Mouse (Mus musculus) cerebellum, adult 9-11 months (tissue): ENCODE results near the gene Ascc2.
"Not testable (repeated sequence)": the region's sequence is repeated elsewhere in the genome, so short reads cannot be mapped to it uniquely, and the experiment has no call there.

ENCODE experiments used
- DNase-seq: peaks from one replicate; pipeline ENCODE4 v3.0.0; 2022

Ascc2 gene

DNA sequence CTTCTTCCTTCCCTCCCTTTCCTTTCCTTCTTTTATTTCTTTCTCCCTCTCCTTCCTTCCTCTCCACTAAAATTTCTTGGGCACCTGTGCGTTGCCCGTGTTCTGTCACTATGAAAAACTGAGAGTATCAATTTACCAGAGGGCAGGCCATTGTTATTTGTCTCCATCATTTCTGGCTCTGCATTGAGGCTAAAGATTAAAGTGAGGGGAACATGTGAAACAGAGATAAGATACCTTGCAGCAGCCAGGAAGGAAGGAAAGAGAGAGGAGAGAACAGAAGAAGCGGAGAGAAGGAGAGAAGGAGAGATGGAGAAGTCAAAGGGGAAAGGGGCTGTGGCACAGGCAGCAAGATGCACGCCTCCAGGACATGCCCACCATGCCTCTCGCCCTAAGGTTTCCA, 3.2 kb upstream of the Ascc2 start:
- no peak for DNase-seq

- no peak for DNase-seq
These were observed 685 bp upstream of the Ascc2 start for GRCm38 (mm10) chr11:4636782-4637342.

DNA sequence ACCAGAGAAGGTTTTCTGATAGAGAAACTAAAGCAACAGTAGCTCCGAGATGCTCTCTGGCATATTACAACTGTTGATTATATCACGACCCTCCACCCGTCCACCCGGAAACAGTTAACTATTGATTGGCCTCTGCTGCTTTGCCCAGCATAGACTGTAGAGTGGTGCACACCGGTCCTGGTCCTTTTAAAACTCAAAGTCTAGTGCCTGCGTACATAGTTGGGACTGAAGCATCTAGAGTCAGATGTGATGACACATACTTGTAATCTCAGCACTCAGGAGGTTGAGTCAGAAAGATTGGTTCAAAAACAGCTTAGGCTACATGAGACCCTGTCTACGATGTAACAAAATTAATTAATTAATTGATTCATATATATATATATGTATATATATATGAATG, 714 bp downstream of the Ascc2 start:
- DNase-seq = no peak

DNA sequence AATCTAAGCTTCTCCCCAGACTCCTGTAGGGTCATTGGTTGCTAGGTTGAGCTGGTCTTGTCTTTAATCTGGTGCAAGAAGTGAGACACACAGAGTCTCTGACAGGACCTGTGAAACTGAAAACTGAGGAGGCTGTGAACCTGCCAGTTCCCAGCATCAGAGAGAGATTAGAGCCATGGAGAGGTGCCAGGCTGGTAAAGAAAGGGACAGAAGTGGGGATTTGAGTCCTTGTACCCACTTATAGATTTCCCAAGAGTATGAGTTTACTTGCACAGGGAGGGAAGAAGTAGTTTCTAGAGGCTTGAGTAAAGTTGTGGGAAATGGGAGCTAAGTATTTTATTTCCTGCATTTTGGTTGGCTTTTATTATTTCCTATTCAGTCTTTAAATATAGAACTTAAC, 3.6 kb downstream of the Ascc2 start:
- no peak for DNase-seq

DNA sequence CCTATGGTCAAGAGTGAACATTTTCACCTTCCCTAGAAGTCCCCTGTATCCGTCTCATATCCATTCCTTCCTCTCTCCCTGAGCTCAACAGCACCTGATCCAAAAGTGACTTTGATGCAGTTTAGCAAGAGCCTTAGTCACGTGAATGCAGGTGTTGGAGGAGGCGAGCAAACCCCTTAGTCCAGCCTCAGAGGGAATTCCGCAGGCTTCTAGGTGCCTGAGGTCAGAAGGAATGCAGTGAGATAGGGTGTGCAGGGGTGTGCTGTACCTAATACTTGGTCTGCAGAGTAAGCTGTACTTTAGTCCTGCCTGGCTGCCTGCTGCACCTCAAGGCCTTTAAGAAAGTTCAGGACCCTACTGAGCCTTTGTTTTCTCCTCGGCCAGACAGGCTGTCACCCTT, 6.2 kb downstream of the Ascc2 start:
- DNase-seq = no peak

- not testable (repeated sequence) for DNase-seq
These were observed 7.6 kb downstream of the Ascc2 start for GRCm38 (mm10) chr11:4645180-4645579.

DNA sequence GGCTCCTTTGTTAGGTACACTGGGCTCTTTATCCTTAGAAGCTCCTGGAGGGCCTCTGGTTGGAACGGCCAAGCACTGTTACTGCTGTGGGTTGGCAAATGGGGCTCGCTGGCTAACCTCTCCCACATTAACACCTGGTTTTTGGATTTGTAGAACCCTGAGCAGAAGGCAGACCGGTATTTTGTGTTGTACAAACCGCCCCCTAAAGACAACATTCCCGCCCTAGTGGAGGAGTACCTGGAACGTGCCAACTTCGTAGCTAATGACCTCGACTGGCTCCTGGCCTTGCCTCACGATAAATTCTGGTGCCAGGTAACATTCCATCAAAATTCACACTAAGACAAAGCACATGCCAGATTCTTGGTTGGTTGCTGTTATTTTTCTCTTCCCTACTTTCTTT, 8.9 kb downstream of the Ascc2 start:
- no peak for DNase-seq

DNA sequence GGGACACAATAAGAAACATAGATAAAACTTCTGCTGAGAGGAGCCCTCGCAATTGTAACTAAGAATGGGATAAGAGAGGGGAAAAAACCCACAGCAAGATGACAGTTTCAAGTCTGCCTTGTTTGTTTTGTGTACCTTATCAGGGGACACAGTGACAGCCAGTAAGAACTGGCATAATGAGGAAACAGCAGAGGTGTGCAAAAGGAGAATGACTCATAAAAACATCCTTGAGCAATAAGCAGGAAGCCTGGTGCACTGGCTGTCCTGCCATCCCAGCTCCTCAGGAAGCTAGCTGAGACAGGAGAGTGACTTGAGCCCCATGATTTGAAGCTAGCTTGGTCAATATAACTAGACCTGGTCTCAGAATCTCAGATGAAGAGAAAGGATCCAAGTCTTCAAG, 22.3 kb downstream of the Ascc2 start:
- no peak for DNase-seq

GRCm38 (mm10) chr11:4660309-4661025, 22.9 kb downstream of the Ascc2 start:
- no peak for DNase-seq

DNA sequence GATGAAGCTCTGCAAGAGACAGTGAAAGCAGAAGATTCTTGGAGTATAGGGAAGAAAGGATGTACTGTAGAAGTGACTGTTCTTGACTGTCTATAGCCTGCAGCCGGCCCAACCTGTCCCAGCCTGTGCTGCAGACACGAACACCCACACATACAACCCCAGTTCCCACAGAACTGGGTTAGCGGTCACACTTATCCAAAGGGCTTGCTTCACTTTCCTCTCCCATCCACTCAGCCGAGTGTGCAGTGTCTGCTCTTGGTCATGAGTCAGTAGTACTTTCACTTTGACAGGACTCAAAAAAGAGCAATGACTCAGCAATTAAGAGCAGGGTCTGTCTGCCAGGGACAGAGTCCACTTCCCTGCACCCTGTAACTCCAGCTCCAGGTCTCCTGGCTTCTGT, 23.8 kb downstream of the Ascc2 start:
- no peak for DNase-seq

DNA sequence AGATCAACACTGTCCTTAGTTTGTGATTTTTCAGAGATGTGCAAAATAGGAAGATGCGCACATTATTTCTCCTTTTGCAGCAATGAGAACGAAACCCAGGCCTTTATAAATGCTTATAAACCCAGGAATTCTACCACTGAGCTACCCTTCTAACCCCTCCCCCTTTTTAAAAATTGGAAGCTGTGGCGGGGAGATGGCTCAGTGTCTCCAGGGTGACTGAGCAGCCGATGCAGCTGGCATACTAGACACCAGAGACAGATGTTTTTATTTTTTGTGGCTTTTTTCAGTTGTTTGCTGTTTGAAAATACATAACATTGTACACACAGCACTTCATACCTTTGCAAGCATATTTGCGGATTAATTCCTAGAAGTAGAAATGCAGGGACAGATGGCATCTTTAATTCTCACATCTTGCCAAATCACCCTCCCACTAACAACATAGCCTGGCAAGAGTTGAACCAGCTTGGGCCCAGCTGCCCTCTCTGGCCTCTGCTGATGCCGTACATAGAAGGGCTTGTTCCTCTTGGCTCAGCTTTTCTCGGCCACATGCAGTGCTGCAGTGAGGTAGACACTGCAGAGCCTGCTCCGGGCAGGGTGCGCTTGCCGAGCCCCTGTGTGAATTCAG, 24.4 kb downstream of the Ascc2 start:
- DNase-seq = peak; percentile 71

DNA sequence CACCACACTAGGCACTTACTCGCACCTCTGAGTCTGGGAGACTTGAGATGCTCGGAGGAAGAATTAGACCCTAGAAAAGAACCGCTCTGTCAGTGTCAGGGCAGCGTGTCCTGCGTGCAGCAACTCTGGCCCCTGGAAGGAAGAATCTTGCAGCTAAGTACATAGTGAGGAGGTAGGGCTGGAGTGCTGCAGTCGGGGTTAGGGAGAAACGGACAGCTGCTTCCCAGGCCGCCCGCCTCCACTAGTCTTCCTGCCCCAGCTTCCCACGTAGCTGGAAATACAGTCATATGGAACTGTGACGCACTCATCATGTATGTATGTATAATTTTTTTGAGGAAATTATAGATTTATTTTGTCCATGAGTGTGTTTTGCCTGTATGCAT, 24.9 kb downstream of the Ascc2 start:
- DNase-seq = no peak

DNA sequence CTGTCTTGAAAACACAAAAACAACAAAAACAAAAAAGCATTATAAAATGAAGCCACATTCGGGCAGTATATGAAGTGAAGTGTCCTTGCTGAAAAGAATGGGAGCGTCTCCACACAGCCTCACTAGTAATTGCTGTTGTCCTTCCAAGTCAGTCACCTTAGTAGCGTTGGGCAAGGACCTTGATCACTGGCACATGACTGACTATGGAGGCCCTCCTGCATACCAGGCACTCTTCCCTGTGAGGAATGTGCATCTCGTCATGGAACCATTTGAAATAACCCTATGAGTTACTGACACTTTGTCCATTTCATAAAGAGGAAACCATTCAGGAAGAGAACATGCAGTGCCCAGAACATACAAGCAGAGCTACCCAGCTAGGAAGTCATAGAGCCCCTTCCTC, 34.2 kb downstream of the Ascc2 start:
- DNase-seq = no peak

- DNase-seq = no peak
These were observed 37.0 kb downstream of the Ascc2 start for GRCm38 (mm10) chr11:4674593-4674992.

DNA sequence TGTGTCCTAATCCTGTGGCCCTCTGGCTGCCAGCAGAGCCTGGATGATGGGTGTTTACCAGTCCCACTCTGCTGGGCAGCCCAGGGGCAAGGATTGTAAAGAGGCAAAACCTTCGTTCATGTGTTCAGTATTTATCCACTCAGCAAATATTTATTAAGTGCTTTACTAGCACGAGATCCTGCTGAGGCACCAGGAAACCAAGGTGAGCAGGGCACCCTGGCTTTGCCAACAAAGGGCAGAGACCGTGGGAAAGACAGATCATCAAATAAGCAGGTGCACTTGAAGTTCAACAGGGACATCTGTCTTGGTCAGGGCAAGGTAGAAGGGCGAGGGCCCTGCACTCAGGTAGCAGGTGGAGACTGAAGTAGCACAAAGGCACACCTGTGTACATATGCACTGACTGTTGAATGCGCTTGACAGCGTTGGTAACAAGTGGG, 37.6 kb downstream of the Ascc2 start:
- no peak for DNase-seq

GRCm38 (mm10) chr11:4675693-4676092, 38.1 kb downstream of the Ascc2 start:
- no peak for DNase-seq

DNA sequence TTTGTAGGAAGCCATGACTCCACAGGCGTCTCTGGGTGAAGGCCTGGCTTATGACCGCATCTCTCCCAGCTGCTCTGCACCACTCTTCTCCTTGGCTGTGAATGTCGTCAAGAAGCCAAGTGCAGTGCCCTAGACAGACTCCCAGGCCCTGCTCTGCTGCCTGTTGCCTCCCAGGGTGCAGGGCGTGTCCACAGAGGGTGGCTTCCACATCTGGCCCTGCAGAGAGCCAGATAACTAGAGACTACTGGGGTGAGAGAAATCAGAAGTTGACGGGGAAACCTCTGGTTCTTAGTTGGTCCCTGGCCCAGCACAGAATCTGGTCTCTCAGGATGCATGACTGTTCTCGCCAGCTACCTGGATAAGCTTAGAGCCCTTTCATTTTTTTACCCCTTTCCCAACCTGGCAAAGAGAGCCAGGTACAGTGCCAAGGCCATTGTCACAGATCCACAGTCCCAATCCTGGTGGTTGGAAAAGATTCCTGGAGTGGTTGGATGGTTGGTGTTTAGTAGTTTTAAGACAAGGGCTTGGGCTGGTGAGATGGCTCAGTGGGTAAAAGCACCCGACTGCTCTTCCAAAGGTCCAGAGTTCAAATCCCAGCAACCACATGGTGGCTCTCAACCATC, 39.8 kb downstream of the Ascc2 start:
- DNase-seq = no peak

DNA sequence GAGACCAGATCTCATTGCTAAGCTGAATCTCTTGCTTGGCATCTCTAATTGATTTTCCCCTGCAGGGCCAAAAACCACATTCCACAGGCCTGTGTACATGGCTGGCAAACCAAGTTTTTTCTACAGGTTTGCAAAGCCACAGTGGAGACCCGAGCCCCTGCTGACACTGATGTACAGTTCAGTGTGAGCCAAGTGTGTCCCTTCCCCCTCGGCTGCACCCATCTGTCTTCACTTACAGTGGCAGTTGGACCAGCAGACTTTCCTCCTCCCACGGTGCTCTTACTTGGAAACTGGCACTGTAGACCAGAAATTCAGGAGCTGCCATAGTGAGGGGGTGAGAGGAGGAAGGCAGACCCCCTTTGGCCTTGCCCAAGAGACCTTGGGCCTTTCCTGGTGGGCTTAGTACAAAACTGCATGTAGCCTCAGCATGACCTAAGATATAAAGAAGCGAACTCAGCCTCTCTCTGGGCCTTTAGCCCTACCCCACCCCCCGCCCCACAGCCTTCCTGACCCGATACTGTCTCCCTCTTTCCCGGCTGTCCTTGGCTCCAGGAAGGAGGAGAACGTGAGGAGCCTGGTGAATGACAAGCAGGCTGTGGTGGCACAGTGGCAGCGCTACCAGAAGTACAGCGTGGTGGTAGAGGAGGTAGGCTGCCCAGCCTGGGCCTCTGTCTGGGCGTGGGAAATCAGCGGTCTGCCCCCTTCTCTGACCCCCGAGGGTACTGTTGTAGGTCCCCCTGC, 41.3 kb downstream of the Ascc2 start:
- no peak for DNase-seq

- DNase-seq = no peak
These were observed 41.9 kb downstream of the Ascc2 start for GRCm38 (mm10) chr11:4679441-4679832.

- no peak for DNase-seq
These were observed 42.6 kb downstream of the Ascc2 start for GRCm38 (mm10) chr11:4680126-4680525.

GRCm38 (mm10) chr11:4683516-4683915, 46.0 kb downstream of the Ascc2 start:
- DNase-seq = no peak

DNA sequence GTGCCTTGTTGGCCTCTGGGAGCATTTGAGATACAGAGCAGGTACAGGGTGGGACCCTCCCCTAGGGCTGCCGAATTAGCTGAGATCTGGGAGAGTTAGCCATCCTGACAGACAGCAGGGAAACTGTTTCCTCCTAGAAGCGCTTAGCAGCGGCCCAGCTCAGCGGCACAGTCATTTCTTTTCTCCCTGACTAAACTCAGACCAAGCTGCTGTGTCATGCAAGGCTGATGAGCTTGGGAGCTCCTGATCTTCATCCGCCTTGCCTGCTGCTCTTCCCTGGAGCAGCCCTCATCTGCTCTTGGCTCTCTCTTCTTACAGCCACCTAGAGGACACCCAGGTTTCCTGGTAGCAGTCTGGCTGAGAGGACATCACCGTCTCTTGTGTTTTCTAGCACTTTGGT, 46.6 kb downstream of the Ascc2 start:
- DNase-seq = no peak

- DNase-seq = no peak
These were observed 47.5 kb downstream of the Ascc2 start for GRCm38 (mm10) chr11:4685071-4685470.
